Mouse (Mus musculus): ENCODE results near the gene Ltc4s.

Gene Ltc4s

GRCm38 (mm10) chr11:50201590-50201989 is 36.8 kb downstream of the Ltc4s start:
- DNase-seq (ENCODE audit: low spot score in 2 of 2), result no peak

DNA sequence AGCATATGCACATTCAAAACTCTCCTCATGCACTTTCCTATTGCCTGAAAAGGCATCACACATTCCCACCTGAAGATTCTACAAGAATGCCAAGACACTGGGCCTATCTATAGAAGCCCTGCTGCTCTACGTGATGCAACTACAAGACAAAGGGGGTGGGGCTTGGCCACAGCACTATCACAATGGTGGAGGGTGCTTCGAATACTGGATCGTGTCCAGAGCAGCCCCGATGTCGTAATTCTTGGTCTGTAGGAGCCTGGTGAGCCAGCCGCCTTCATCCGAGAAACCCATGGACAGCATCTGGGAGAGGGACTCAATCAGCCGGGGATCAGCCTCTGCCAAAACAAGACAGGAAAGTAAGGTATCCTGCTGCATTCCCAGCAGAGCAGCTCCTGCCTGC is 37.8 kb downstream of the Ltc4s start:
- no peak for DNase-seq (ENCODE audit: low spot score in 2 of 2)

GRCm38 (mm10) chr11:50198916-50199315 is 39.5 kb downstream of the Ltc4s start:
- DNase-seq (ENCODE audit: low spot score in 2 of 2), result no peak

- DNase-seq (ENCODE audit: low spot score in 2 of 2), result no peak
Observed at GRCm38 (mm10) chr11:50198219-50198846, 40.1 kb downstream of the Ltc4s start.

GRCm38 (mm10) chr11:50197500-50197899 is 40.9 kb downstream of the Ltc4s start:
- DNase-seq (ENCODE audit: low spot score in 2 of 2), result no peak

DNA sequence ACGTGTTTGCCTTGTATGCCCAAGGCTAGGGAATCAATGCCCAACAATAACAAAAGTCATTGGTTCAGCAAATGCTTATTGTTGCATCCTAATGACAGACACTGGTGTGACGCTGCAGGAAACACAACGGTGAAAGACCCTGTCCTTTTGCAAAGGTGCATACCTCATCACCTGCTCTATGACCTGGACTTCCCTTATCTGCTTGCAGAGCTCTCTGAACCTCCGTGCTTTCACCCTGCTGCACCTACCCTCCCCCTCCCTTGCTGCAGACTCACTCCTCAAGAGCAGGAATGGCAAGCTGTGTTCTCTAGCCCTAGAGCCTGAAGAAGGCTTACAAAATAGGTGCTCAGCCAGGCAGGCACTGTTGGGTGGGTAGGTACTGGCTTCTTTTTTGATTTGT is 43.6 kb downstream of the Ltc4s start:
- no peak for DNase-seq (ENCODE audit: low spot score in 2 of 2)

DNA sequence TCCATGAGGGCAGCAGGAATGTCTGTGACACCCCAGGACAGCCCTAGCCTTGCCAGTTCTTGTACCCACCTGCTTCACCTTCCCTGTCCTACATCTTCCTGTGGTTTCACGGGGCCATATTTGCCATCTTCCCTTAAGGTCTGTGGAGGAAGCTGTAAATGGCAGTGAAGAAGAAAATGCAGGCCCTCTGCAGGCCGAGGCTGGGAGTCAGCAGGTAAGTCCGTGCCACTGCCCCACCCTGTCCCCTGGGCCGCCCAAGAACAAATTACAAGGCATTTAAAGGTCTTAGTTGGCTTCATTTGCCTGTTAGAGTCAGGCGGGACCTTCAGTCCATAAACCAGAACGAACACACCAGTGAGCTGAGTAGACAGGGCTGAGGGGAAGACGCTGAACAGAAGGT is 44.3 kb downstream of the Ltc4s start:
- DNase-seq (ENCODE audit: low spot score in 2 of 2), result no peak

DNA sequence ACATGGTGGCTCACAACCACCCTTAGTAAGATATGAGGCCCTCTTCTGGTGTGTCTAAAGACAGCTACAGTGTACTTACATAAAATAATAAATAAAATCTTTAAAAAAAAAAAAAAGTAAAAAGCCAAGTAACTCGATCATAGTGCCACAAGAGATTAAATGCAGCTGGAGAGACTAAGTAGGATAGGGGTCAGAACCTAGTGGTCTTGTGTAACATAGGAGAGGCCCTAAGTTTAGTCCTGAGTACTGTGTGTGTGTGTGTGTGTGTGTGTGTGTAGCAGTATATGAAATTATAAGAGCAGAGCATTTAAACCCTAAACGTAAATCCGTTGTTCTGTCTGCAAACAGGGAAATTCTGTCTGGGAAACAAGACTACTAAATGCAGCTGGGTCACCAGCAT is 46.1 kb downstream of the Ltc4s start:
- no peak for DNase-seq (ENCODE audit: low spot score in 2 of 2)

GRCm38 (mm10) chr11:50190362-50190761 is 48.1 kb downstream of the Ltc4s start:
- no peak for DNase-seq (ENCODE audit: low spot score in 2 of 2)

- no peak for DNase-seq (ENCODE audit: low spot score in 2 of 2)
Observed at GRCm38 (mm10) chr11:50188682-50189081, 49.7 kb downstream of the Ltc4s start.

Measured in spleen, postnatal 4 days (tissue).